Comparison of ENCODE assay signal across 35 mouse cellular contexts in the genomic region with DNA sequence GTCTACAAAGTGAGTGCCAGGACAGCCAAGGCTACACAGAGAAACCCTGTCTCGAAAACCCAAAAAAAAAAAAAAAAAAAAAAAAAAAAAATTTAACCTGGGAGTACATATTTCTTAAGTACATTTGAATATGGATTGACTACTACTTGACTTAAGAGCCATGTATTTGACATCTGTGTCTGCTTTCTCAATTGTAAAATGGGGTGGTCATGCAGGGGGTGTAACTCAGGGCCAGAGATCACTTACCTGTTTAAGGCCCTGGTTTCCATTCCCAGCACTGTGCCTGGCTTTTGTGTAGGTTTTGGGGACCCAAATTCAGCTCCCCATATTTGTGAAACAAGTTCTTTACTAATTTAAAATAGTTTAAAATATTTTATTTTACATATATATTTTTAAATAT. TPM values are rescaled to one million over a fixed set of nuclear protein-coding genes. Genes with fewer than 3 reads are reported as not detected.
"Had no signal": no experiment of that assay in that cellular context is flagged by ENCODE, and none has a peak within 500 bp of the region (broad histone marks: within the 10 kb centered on the region; RNA-seq: fewer than 3 reads in every experiment).

No protein-coding gene starts in this region.

- H3K27ac ChIP-seq: heart, embryonic 10.5 days; heart, embryonic 13.5 days; heart, embryonic 15.5 days; hindbrain, embryonic 10.5 days; hindbrain, embryonic 12.5 days; hindbrain, embryonic 13.5 days; hindbrain, embryonic 14.5 days; hindbrain, embryonic 15.5 days; hindbrain, postnatal 0 days; intestine, embryonic 15.5 days; kidney, embryonic 15.5 days; kidney, postnatal 0 days; layer of hippocampus, adult 2 months had no signal

- H3K9me3 ChIP-seq: heart, embryonic 10.5 days; heart, embryonic 12.5 days; heart, embryonic 13.5 days; heart, embryonic 15.5 days; hindbrain, embryonic 10.5 days; hindbrain, embryonic 12.5 days; hindbrain, embryonic 13.5 days; hindbrain, embryonic 15.5 days; intestine, embryonic 15.5 days; kidney, embryonic 15.5 days had no signal

- ATAC-seq: hindbrain, embryonic 16.5 days; hindbrain, postnatal 0 days; inflammation-experienced regulatory T-cells, adult 6 months; intestine, embryonic 15.5 days; intestine, embryonic 16.5 days; intestine, postnatal 0 days had no signal

- H3K9ac ChIP-seq: heart, embryonic 12.5 days; heart, embryonic 13.5 days; heart, embryonic 15.5 days; hindbrain, embryonic 12.5 days; hindbrain, embryonic 13.5 days; hindbrain, embryonic 14.5 days; hindbrain, embryonic 15.5 days; intestine, embryonic 15.5 days; kidney, embryonic 15.5 days had no signal

- DNase-seq: heart, postnatal 10 days; heart, postnatal 14 days; heart, postnatal 36 days; heart, postnatal 4 days; kidney, adult 11 months; kidney, adult 18-20 months; kidney, adult 2 months; kidney, adult 8-10 months; kidney, adult 9 months; kidney, postnatal 10 days; kidney, postnatal 14 days; kidney, postnatal 25 days; kidney, postnatal 36 days; kidney, postnatal 4 days; layer of hippocampus, adult 9-11 months; layer of hippocampus, postnatal 36 days had no signal

- H3K4me3 ChIP-seq: heart, embryonic 10.5 days; heart, embryonic 12.5 days; heart, embryonic 13.5 days; heart, embryonic 15.5 days; hindbrain, embryonic 10.5 days; hindbrain, embryonic 12.5 days; hindbrain, embryonic 13.5 days; hindbrain, embryonic 15.5 days; intestine, embryonic 15.5 days; kidney, embryonic 15.5 days; layer of hippocampus, adult 2 months had no signal

- H3K4me2 ChIP-seq: heart, embryonic 11.5 days; heart, embryonic 12.5 days; heart, embryonic 13.5 days; heart, embryonic 15.5 days; hindbrain, embryonic 12.5 days; hindbrain, embryonic 13.5 days; hindbrain, embryonic 14.5 days; hindbrain, embryonic 15.5 days; intestine, embryonic 15.5 days; kidney, embryonic 15.5 days had no signal

- H3K36me3 ChIP-seq: heart, embryonic 10.5 days; heart, embryonic 12.5 days; heart, embryonic 13.5 days; heart, embryonic 15.5 days; hindbrain, embryonic 10.5 days; hindbrain, embryonic 12.5 days; hindbrain, embryonic 13.5 days; hindbrain, embryonic 15.5 days; intestine, embryonic 15.5 days; kidney, embryonic 15.5 days had no signal

- H3K4me1 ChIP-seq: heart, embryonic 10.5 days; heart, embryonic 12.5 days; heart, embryonic 13.5 days; heart, embryonic 15.5 days; hindbrain, embryonic 10.5 days; hindbrain, embryonic 12.5 days; hindbrain, embryonic 13.5 days; hindbrain, embryonic 15.5 days; intestine, embryonic 15.5 days had no signal

- H3K27me3 ChIP-seq: heart, embryonic 12.5 days; heart, embryonic 13.5 days; heart, embryonic 15.5 days; hindbrain, embryonic 12.5 days; hindbrain, embryonic 13.5 days; hindbrain, embryonic 15.5 days; intestine, embryonic 15.5 days; kidney, embryonic 15.5 days had no signal

RNA-seq across cellular contexts. Expression of a gene that starts 33.7 kb away (rescaled TPM):
- polyA plus RNA-seq: intestine, postnatal 0 days had no signal
